Mouse (Mus musculus) ZHBTc4 (cell line): ENCODE measurements around the gene Zbtb14.
A peak's percentile ranks its signal among the peaks of the same experiment; 100 is the strongest.

Source experiments
- DNase-seq: peaks from one replicate; pipeline ENCODE4 v3.0.0-alpha.2; 2011; ENCODE audit warnings: low read depth, low spot score

Gene Zbtb14

GRCm38 (mm10) chr17:69382511-69383100, at the start of gene Zbtb14:
Zbtb14 (plus strand) TSS chr17:69383050.
- DNase-seq, result peak; percentile 98

DNA sequence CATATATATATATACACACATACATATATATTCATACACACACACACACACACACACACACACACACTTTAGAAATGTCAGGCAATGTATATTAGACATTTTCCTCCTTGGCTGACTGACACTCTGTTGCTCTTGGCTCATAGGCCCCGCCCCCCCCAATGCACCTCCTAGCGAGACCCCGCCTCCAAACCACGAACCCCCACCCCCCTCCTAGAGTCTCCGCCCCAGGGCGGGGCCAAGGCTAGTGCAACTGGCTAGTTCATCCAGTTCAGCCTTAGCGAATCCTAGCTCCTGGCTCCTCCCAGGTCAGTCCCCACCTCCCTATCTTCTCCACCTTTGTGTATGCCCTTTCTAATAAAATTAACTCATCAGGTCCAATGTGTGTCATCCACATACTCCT, 36.8 kb upstream of the Zbtb14 start:
- DNase-seq, result peak; percentile 64

DNA sequence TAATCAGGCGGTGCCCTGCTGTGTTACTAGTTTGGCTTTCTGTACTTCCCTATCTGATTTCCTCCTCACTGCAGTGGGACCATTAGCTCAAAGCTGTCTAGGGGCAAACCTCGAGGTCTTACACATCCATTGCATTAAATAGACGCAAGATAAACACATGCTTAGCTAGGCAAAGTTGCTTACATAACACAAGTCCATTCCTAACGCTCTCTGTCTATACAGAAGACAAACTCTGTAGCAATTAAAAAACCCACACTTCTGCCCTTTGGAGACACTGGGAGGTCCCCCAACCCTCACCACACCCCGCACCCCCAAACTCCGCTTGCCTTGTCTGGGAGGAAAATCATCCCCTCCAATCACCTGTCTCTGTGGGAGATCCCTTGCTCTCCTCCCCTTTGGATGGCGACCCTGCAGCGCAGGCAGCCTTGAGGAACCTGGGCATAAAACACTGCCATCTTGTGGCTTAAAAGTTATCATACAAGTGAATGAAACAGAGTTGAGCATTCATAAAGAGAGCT, 33.8 kb upstream of the Zbtb14 start:
- DNase-seq, result peak; percentile 72

- peak; percentile 96 for DNase-seq
Measured at GRCm38 (mm10) chr17:69365049-69365448, 17.8 kb upstream of the Zbtb14 start.

DNA sequence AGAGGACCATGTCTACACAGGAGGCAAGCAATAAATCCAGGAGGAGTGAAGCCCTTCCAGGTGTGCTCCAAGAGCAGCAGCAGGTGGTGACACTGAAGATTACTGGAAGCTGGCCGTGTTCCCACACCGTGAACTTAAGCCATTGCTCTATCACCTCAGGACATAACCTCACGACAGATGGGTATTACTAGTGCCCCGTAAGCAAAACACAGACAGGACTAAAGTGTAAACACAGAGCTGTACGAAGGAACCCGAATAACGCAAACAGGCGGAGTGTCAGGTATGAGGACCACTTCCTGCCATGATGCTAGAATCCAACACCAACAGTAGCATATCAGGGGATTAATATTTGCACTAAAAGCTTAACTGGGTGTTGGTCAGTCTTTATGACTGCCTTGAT, 2.0 kb upstream of the Zbtb14 start:
- DNase-seq, result no peak

DNA sequence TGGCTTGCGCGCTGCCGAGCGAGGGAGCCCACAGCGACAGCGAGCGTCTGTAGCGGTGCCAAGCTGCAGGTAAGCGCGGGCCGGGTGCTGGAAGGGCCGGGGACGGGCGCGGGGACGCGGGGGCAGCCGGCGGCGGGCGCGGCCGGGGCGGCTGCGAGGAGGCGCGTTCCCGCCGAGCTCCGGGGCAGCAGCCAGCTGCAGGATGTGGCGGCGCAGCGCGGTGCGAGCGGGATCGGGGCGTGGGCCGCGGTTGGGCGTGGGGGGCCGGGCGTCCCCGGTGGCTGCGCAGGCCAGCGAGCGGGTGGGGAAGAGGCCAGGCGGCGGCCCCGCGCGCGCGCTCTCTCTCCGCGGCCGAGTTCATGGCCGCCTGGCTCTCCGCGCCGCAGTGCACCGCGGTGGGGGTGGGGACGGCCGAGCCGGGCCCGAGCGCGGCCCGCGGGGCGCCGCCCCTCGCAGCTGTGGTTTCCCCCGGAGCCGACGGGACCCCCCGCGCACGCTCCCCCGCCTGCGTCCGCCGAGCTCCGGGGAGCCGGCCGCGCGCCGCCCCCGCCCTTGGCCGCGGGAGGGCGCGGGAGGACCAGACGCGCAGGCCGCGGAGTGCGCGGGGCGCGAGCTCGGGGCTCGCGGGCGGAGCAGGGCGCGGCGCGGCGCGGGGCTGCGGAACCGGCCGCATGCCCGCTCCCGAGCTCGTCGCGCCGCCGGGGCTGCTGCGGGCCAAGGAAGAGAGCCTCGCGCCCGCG, 521 bp downstream of the Zbtb14 start:
- DNase-seq, result peak; percentile 78

GRCm38 (mm10) chr17:69383941-69384665, 1.3 kb downstream of the Zbtb14 start:
- peak; percentile 80 for DNase-seq

- no peak for DNase-seq
Measured at GRCm38 (mm10) chr17:69396147-69397033, 13.5 kb downstream of the Zbtb14 start.

GRCm38 (mm10) chr17:69397163-69397562, 14.3 kb downstream of the Zbtb14 start:
- DNase-seq, result peak; percentile 63

- DNase-seq, result peak; percentile 75
Measured at GRCm38 (mm10) chr17:69398092-69398491, 15.2 kb downstream of the Zbtb14 start.

DNA sequence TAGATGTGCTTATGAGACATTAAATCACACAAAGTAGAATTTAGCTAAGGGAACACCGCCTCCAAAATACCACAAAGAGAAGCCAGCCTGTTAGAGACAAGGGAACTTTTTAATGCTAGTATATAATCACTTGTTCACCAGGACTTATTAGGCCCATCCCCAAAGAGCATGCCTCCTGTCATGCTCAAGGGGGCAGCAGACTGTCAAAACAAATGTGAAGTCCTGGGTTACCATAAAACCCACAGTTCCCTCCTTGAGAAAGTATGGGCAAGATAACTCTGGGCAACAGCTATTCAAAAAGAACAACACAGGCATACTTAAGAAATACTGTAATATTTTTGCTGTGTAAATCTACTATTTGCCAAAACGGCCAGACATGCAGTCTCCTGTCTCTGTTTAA, 18.3 kb downstream of the Zbtb14 start:
- peak; percentile 32 for DNase-seq

GRCm38 (mm10) chr17:69416163-69416562, 33.3 kb downstream of the Zbtb14 start:
- no peak for DNase-seq

DNA sequence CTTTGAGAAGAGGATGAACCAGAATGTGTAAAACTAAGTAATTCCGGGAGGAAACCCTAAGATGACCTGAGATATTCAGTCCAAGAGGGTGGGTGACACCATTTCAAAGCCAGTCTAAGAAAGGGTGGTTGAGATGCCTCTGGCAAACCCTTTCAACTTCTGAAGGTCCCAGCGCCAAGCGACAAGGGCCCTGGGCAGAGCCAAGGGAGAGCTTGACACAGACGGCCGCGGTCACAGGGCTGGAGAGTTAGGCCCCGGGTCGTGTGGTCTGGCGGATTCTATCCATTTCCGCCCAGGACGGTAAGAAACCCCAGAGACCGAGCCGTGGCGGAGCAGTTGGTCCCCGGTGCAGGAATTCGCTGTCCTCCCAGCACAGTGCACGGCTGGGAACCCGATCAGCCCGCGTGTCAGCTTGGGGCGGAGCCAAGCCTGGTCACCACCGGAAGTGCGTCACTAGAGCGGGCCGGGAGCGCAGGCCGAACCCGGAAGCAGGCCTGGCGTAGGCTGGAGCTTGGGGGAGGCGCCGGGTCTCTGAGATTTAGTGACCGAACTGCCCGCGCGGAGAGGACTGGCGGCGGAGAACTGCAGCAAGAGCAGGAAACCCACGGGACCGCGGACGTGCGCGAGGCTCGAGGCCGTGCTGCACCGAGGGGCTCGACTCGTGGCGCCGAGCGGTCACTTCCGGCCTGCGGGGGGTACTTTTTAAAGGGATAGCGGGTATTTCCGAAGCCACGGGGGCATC, 34.2 kb downstream of the Zbtb14 start:
- DNase-seq, result peak; percentile 96

GRCm38 (mm10) chr17:69417724-69418373, 35.0 kb downstream of the Zbtb14 start:
- DNase-seq, result peak; percentile 40

GRCm38 (mm10) chr17:69421592-69421991, 38.7 kb downstream of the Zbtb14 start:
- DNase-seq, result peak; percentile 82

DNA sequence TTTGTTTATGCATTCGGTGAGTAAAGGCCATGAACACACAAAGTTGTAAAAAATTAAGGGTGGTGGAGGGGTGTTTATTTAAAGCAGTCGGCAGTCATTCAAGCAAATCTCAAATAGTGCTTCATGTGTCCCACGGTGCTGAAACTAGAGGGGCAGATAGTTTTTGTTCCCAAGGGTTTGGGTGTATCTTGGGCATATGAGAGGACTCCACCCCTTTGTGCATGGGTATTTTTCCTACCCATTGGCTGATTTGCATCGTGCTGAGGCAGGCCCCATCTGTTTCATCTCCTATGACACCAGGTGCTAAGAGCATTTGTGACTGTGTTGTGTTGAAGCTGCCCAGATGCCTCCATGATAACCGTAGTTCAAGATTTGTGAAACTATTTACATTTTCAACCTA, 55.0 kb downstream of the Zbtb14 start:
- DNase-seq, result no peak

GRCm38 (mm10) chr17:69438486-69438885, 55.6 kb downstream of the Zbtb14 start:
- no peak for DNase-seq

- peak; percentile 88 for DNase-seq
Measured at GRCm38 (mm10) chr17:69438990-69439491, 56.2 kb downstream of the Zbtb14 start, which contains the start of gene Akain1. Akain1 (plus strand) TSS chr17:69439326.

GRCm38 (mm10) chr17:69439571-69440480, 57.0 kb downstream of the Zbtb14 start:
- peak; percentile 74 for DNase-seq
